Mouse (Mus musculus) heart, embryonic 14.5 days (tissue): ENCODE data around the gene Cadm1. TPM values are rescaled to one million over a fixed set of nuclear protein-coding genes. Genes with fewer than 3 reads are reported as not detected.

Experiments
- ATAC-seq: fragments of 200-750 bp; cut with Nextera tagmentation; 2 replicates; pipeline ENCODE4 v1.8.0; 2017; ENCODE audit warnings: low read depth, moderate TSS enrichment; ENCODE audit not compliant: insufficient number of reproducible peaks, insufficient read depth, low FRiP score
- H3K27ac ChIP-seq, 2 experiments: fragments of 200-500 bp in 1 of 2; fragments of 300-500 bp in 1 of 2; sonication (generic) in 1 of 2; replicated peaks in 1 of 2; 2 replicates each; pipeline ENCODE4 v1.5.1; 2012 to 2014; ENCODE audit warnings: low read depth in 2 of 2, low read length in 2 of 2, control low read depth in 1 of 2, mild to moderate bottlenecking in 1 of 2, mixed read lengths in 1 of 2; ENCODE audit not compliant: control insufficient read depth in 1 of 2, insufficient read depth in 1 of 2
- H3K27me3 ChIP-seq: fragments of 300-500 bp; sonication (generic); 2 replicates; pipeline ENCODE4 v1.6.1; 2014; ENCODE audit warnings: mild to moderate bottlenecking, low read length, control low read depth; ENCODE audit not compliant: control insufficient read depth, insufficient read depth
- H3K36me3 ChIP-seq: fragments of 300-500 bp; sonication (generic); 2 replicates; pipeline ENCODE4 v1.6.1; 2014; ENCODE audit warnings: mild to moderate bottlenecking, control low read depth, low read length, mixed read lengths; ENCODE audit not compliant: control insufficient read depth, insufficient read depth
- H3K4me1 ChIP-seq, 2 experiments: fragments of 200-500 bp in 1 of 2; fragments of 300-500 bp in 1 of 2; sonication (generic) in 1 of 2; 2 replicates each; pipeline ENCODE4 v1.6.1; 2012 to 2014; ENCODE audit warnings: low read length in 2 of 2, control low read depth in 1 of 2, mixed read lengths in 1 of 2; ENCODE audit not compliant: control insufficient read depth in 2 of 2, insufficient read depth in 2 of 2
- H3K4me2 ChIP-seq: fragments of 300-500 bp; sonication (generic); 2 replicates; pipeline ENCODE4 v1.6.1; 2014; ENCODE audit warnings: mild to moderate bottlenecking, low read length
- H3K4me3 ChIP-seq, 2 experiments: fragments of 200-500 bp in 1 of 2; fragments of 300-500 bp in 1 of 2; sonication (generic) in 1 of 2; 2 replicates each; pipeline ENCODE4 v1.5.1; 2012 to 2014; ENCODE audit warnings: low read length in 2 of 2, mild to moderate bottlenecking in 2 of 2, control low read depth in 1 of 2, low read depth in 1 of 2, moderate library complexity in 1 of 2; ENCODE audit not compliant: control insufficient read depth in 1 of 2, insufficient read depth in 1 of 2
- H3K9ac ChIP-seq: fragments of 300-500 bp; sonication (generic); 2 replicates; pipeline ENCODE4 v1.6.1; 2014; ENCODE audit warnings: mild to moderate bottlenecking, low read length
- H3K9me3 ChIP-seq: fragments of 300-500 bp; sonication (generic); 2 replicates; pipeline ENCODE4 v1.6.1; 2016; ENCODE audit warnings: low read length, control low read depth; ENCODE audit not compliant: control insufficient read depth
- WGBS: fragments of 180-500 bp; shearing (Covaris S2); extraction: QIAGEN DNeasy Blood & Tissue Kit; methylation state at CpG from one replicate; pipeline ENCODE4 v1.1.7; 2014; 5-methylcytosine and 5-hydroxymethylcytosine counted together
- polyA plus RNA-seq: library from polyadenylated mRNA; unstranded; fragments of >200 nt; fragmentation: Nextera tagmentation; extraction: Ambion mirVana; gene quantifications from 2 replicates; pipeline ENCODE4 v1.2.1, GENCODE M21; 2014

The Cadm1 gene
- polyA plus RNA-seq, 1 experiment from 2014 or later = 16.5 TPM

- no peak for ATAC-seq
- WGBS = 60% methylated on average over 4 of the region's 4 CpGs
Observed at GRCm38 (mm10) chr9:47831412-47831811, 301.4 kb downstream of the Cadm1 start.

GRCm38 (mm10) chr9:47838170-47838569, 308.2 kb downstream of the Cadm1 start:
- Histone ChIP-seq H3K4me2 (no peak overlapping the region), H3K4me1 (no peaks in the 10 kb centered on the region), H3K9me3 (no peaks in the 10 kb centered on the region), H3K4me3 (no peak overlapping the region), H3K27ac (no peak overlapping the region), H3K27me3 (no peaks in the 10 kb centered on the region), H3K9ac (no peak overlapping the region), H3K36me3 (no peaks in the 10 kb centered on the region)
- WGBS = 20% methylated on average over 8 of the region's 8 CpGs
- no peak for ATAC-seq

More at GRCm38 (mm10) chr9:47831412-47831811, 301.4 kb downstream of the Cadm1 start:
- Histone ChIP-seq H3K4me2 (no peak overlapping the region), H3K4me1 (peaks cover 2 to 9% of the 10 kb centered on the region in 2 experiments; a peak in 3 of 4 replicates), H3K4me3 (no peak overlapping the region), H3K9me3 (no peaks in the 10 kb centered on the region), H3K27me3 (no peaks in the 10 kb centered on the region), H3K36me3 (no peaks in the 10 kb centered on the region), H3K9ac (no peak overlapping the region), H3K27ac (no peak overlapping the region)

- no peak overlapping the region for H3K4me2 ChIP-seq
- H3K9ac ChIP-seq = no peak overlapping the region
- no peaks in the 10 kb centered on the region for H3K4me1 ChIP-seq
- H3K4me3 ChIP-seq = no peak overlapping the region
- no peaks in the 10 kb centered on the region for H3K27me3 ChIP-seq
- H3K9me3 ChIP-seq = no peaks in the 10 kb centered on the region
- H3K27ac ChIP-seq = no peak overlapping the region
- no peaks in the 10 kb centered on the region for H3K36me3 ChIP-seq
- no peak for ATAC-seq
- 47% methylated on average over 15 of the region's 15 CpGs for WGBS
Observed at GRCm38 (mm10) chr9:47838890-47839691, 309.1 kb downstream of the Cadm1 start.

- Histone ChIP-seq H3K4me3 (no peak overlapping the region), H3K9me3 (no peaks in the 10 kb centered on the region), H3K4me2 (no peak overlapping the region), H3K4me1 (no peaks in the 10 kb centered on the region), H3K36me3 (no peaks in the 10 kb centered on the region), H3K27me3 (no peaks in the 10 kb centered on the region), H3K9ac (no peak overlapping the region), H3K27ac (no peak overlapping the region)
- 80% methylated on average over 10 of the region's 10 CpGs for WGBS
- no peak for ATAC-seq
Observed at GRCm38 (mm10) chr9:47839692-47840025, 309.7 kb downstream of the Cadm1 start.

GRCm38 (mm10) chr9:47843328-47843727, 313.4 kb downstream of the Cadm1 start:
- H3K9ac ChIP-seq = no peak overlapping the region
- no peaks in the 10 kb centered on the region for H3K27me3 ChIP-seq
- 82% methylated on average over 6 of the region's 6 CpGs for WGBS
- H3K4me2 ChIP-seq = no peak overlapping the region
- no peaks in the 10 kb centered on the region; a peak in 1 of 4 replicates for H3K4me1 ChIP-seq
- H3K4me3 ChIP-seq = no peak overlapping the region
- no peaks in the 10 kb centered on the region for H3K9me3 ChIP-seq
- no peak for ATAC-seq
- no peaks in the 10 kb centered on the region for H3K36me3 ChIP-seq
- H3K27ac ChIP-seq = no peak overlapping the region

GRCm38 (mm10) chr9:47846275-47846674, 316.3 kb downstream of the Cadm1 start:
- H3K9me3 ChIP-seq = no peaks in the 10 kb centered on the region
- WGBS = 80% methylated on average over 10 of the region's 10 CpGs
- no peak overlapping the region for H3K4me2 ChIP-seq
- no peak for ATAC-seq
- H3K36me3 ChIP-seq = no peaks in the 10 kb centered on the region
- no peak overlapping the region for H3K9ac ChIP-seq
- H3K27ac ChIP-seq = no peak overlapping the region
- no peaks in the 10 kb centered on the region for H3K27me3 ChIP-seq
- no peak overlapping the region for H3K4me3 ChIP-seq
- no peaks in the 10 kb centered on the region; a peak in 1 of 4 replicates for H3K4me1 ChIP-seq

- Histone ChIP-seq H3K36me3 (no peaks in the 10 kb centered on the region), H3K4me2 (no peak overlapping the region), H3K4me3 (no peak overlapping the region), H3K4me1 (peaks cover 0 to 2% of the 10 kb centered on the region in 2 experiments; a peak in 1 of 4 replicates), H3K9ac (no peak overlapping the region), H3K27me3 (no peaks in the 10 kb centered on the region), H3K27ac (no peak overlapping the region), H3K9me3 (no peaks in the 10 kb centered on the region)
- ATAC-seq = no peak
- 88% methylated on average over 6 of the region's 6 CpGs for WGBS
Observed at GRCm38 (mm10) chr9:47846926-47847325, 317.0 kb downstream of the Cadm1 start.

GRCm38 (mm10) chr9:47847797-47848196, 317.8 kb downstream of the Cadm1 start:
- peaks cover 0 to 2% of the 10 kb centered on the region in 2 experiments; a peak in 1 of 4 replicates for H3K4me1 ChIP-seq
- no peaks in the 10 kb centered on the region for H3K9me3 ChIP-seq
- H3K36me3 ChIP-seq = no peaks in the 10 kb centered on the region
- no peak overlapping the region for H3K4me2 ChIP-seq
- no peak overlapping the region for H3K9ac ChIP-seq
- ATAC-seq = no peak
- no peak overlapping the region for H3K27ac ChIP-seq
- no peak overlapping the region for H3K4me3 ChIP-seq
- H3K27me3 ChIP-seq = no peaks in the 10 kb centered on the region
- whole genome bisulfite sequencing = 22% methylated on average over 4 of the region's 4 CpGs
